7 mouse cellular contexts compared by ENCODE assay signal in genomic region chr7:44816470-44817021, GRCm38 (mm10). TPM values are rescaled to one million over a fixed set of nuclear protein-coding genes. Genes with fewer than 3 reads are reported as not detected.
DNase-seq lines count a peak whose midpoint lies in the region; ATAC-seq and TF ChIP-seq lines count a peak whose summit lies in the region.

Gene Atf5 (minus strand): TSS chr7:44816658.

- peak within 1 kb of the TSS; percentile 93 for H3K9ac ChIP-seq in CH12.LX (ENCODE audit: insufficient read depth, low read depth)
- peak within 1 kb of the TSS; percentile 98 for H3K9ac ChIP-seq in embryonic facial prominence, embryonic 11.5 days (replicated peaks; ENCODE audit: low read length)

- no peak for TF ChIP-seq CTCF in CH12.LX (conservative IDR thresholded peaks at IDR 0.05 in 1 of 2, IDR thresholded peaks at IDR 0.05 in 1 of 2; ENCODE audit: low read depth in 2 of 2, low read length in 2 of 2)

- peaks cover 67% of the 10 kb centered on the region for H3K79me2 ChIP-seq in CH12.LX (replicated peaks; ENCODE audit: control insufficient read depth, extremely low read depth, insufficient read depth, poor library complexity, severe bottlenecking)

- H3K4me2 ChIP-seq in CH12.LX (ENCODE audit: insufficient read depth, low read depth, poor library complexity, severe bottlenecking): peak within 1 kb of the TSS; percentile 95
- H3K4me2 ChIP-seq in embryonic facial prominence, embryonic 11.5 days (ENCODE audit: low read depth, low read length): peak within 1 kb of the TSS; percentile 61

- peak within 1 kb of the TSS; percentile 77 to 89 (median 86) for H3K4me3 ChIP-seq in CH12.LX (replicated peaks in 1 of 3; ENCODE audit: low read depth in 2 of 3, low read length in 2 of 3, poor library complexity in 1 of 3)
- peak within 1 kb of the TSS; percentile 61 for H3K4me3 ChIP-seq in embryonic facial prominence, embryonic 11.5 days (ENCODE audit: low read depth, low read length)
- H3K4me3 ChIP-seq in heart, embryonic 10.5 days: peak within 1 kb of the TSS; percentile 86

- DNase-seq in CH12.LX (ENCODE audit: extremely low read depth) (no peak), MEL-GATA-1-ER (ENCODE audit: extremely low read depth, low read depth) (peak; percentile 66)
- peak; percentile 66 for DNase-seq in embryonic facial prominence, embryonic 11.5 days (ENCODE audit: low spot score)
- peak; percentile 83 for DNase-seq in heart, embryonic 10.5 days (ENCODE audit: low spot score)
- DNase-seq in layer of hippocampus, postnatal 14 days (ENCODE audit: low spot score in 2 of 2): peak; percentile 49 to 64
- peak; percentile 65 for DNase-seq in lung, postnatal 14 days
- DNase-seq in urinary bladder, postnatal 4 days (ENCODE audit: low spot score in 2 of 2): peak; percentile 73 to 75

- TF ChIP-seq RAD21 in CH12.LX (IDR thresholded peaks at IDR 0.05; ENCODE audit: low read depth, low read length): no peak

- no peak for TF ChIP-seq EP300 in CH12.LX (IDR thresholded peaks at IDR 0.05; ENCODE audit: low read length)

- peaks cover 27 to 41% of the 10 kb centered on the region in 2 experiments for H3K4me1 ChIP-seq in CH12.LX (ENCODE audit: control insufficient read depth in 1 of 2, insufficient read depth in 2 of 2)
- peaks cover 14% of the 10 kb centered on the region for H3K4me1 ChIP-seq in embryonic facial prominence, embryonic 11.5 days (ENCODE audit: control insufficient read depth, insufficient read depth, low read length)
- peaks cover 51% of the 10 kb centered on the region for H3K4me1 ChIP-seq in heart, embryonic 10.5 days

- in situ Hi-C loops in CH12.LX (cut with MboI; ENCODE audit: low pct_ligation_motif_present, low pct_unique_long_range_greater_than_20kb, low sequenced_read_pairs): no loop called here

- H3K27me3 ChIP-seq in CH12.LX (replicated peaks): no peaks in the 10 kb centered on the region
- H3K27me3 ChIP-seq in embryonic facial prominence, embryonic 11.5 days (ENCODE audit: control insufficient read depth, insufficient read depth, low read length): no peaks in the 10 kb centered on the region
- H3K27me3 ChIP-seq in heart, embryonic 10.5 days (ENCODE audit: insufficient read depth, poor library complexity, severe bottlenecking): no peaks in the 10 kb centered on the region

- 0% methylated on average over 39 of the region's 57 CpGs for WGBS in embryonic facial prominence, embryonic 11.5 days
- WGBS in heart, embryonic 10.5 days: under 1% methylated on average over 44 of the region's 57 CpGs

- peaks cover 36 to 64% of the 10 kb centered on the region in 2 experiments for H3K36me3 ChIP-seq in CH12.LX (replicated peaks in 1 of 2; ENCODE audit: control insufficient read depth in 1 of 2, insufficient read depth in 1 of 2, low read length in 1 of 2)
- H3K36me3 ChIP-seq in embryonic facial prominence, embryonic 11.5 days (replicated peaks; ENCODE audit: control insufficient read depth, insufficient read depth, low read depth, low read length): no peaks in the 10 kb centered on the region
- H3K36me3 ChIP-seq in heart, embryonic 10.5 days: peaks cover 20% of the 10 kb centered on the region; the same call in 1 of the 2 replicates

- dilution Hi-C loops in CH12.LX (cut with MboI; ENCODE audit: extremely low pct_ligation_motif_present, extremely low pct_unique_long_range_greater_than_20kb, low sequenced_read_pairs): no loop called here

- no peaks in the 10 kb centered on the region for H3K9me3 ChIP-seq in CH12.LX (replicated peaks; ENCODE audit: low read length)
- H3K9me3 ChIP-seq in embryonic facial prominence, embryonic 11.5 days (replicated peaks; ENCODE audit: control insufficient read depth, low read length): no peaks in the 10 kb centered on the region
- no peaks in the 10 kb centered on the region for H3K9me3 ChIP-seq in heart, embryonic 10.5 days

- peak within 1 kb of the TSS; percentile 97 for H3K27ac ChIP-seq in CH12.LX (ENCODE audit: insufficient read depth, low read depth)
- peak within 1 kb of the TSS; percentile 97 for H3K27ac ChIP-seq in embryonic facial prominence, embryonic 11.5 days (replicated peaks; ENCODE audit: low read depth, low read length)
- H3K27ac ChIP-seq in heart, embryonic 10.5 days: peak within 1 kb of the TSS; percentile 99

- no peak for TF ChIP-seq POLR2A in CH12.LX (IDR thresholded peaks at IDR 0.05; ENCODE audit: low read depth, low read length)

- peak; percentile 22 for ATAC-seq in embryonic facial prominence, embryonic 11.5 days (replicated peaks; ENCODE audit: insufficient number of reproducible peaks, low FRiP score, low TSS enrichment, low read depth)

TF ChIP-seq in CH12.LX, 34 proteins besides CTCF, POLR2A, EP300 and RAD21:
- TF ChIP-seq UBTF (IDR thresholded peaks at IDR 0.05; ENCODE audit: low read depth, low read length) (0 out of 2 replicates have a peak, but pooled peaks have one; percentile 42), NELFE (IDR thresholded peaks at IDR 0.05; ENCODE audit: low read depth, low read length) (peak; percentile 77; the same call in 1 of the 2 replicates), ZMIZ1 (IDR thresholded peaks at IDR 0.05; ENCODE audit: low read depth, low read length) (peak; percentile 59; the same call in 1 of the 2 replicates), MXI1 (IDR thresholded peaks at IDR 0.05; ENCODE audit: low read depth, low read length) (no peak), SMC3 (IDR thresholded peaks at IDR 0.05; ENCODE audit: low read depth, low read length) (no peak), PAX5 (IDR thresholded peaks at IDR 0.05; ENCODE audit: low read length) (no peak), JUND (conservative IDR thresholded peaks at IDR 0.05; ENCODE audit: low read depth, low read length) (no peak), MAFK (IDR thresholded peaks at IDR 0.05; ENCODE audit: insufficient replicate concordance, low read length) (no peak), TCF12 (IDR thresholded peaks at IDR 0.05; ENCODE audit: low read depth, low read length) (peak; percentile 37; the same call in 1 of the 2 replicates)

RNA-seq across cellular contexts. Expression of gene Atf5, which starts in this region (rescaled TPM):
- total RNA-seq in CH12.LX (2012; rRNA removed) (34.0 and 71.1 TPM in 2 replicates), CH12.LX (2014; rRNA removed) (12.0 and 13.4 TPM in 2 replicates)
- 82.3 and 84.5 TPM in 2 replicates for polyA plus RNA-seq in CH12.LX (2012; ENCODE audit: insufficient read length, low read depth)
- 2.9 and 3.1 TPM in 2 replicates for polyA plus RNA-seq in embryonic facial prominence, embryonic 11.5 days (2014; fragmentation: Nextera tagmentation; extraction: Ambion mirVana)
- polyA plus RNA-seq in heart, embryonic 10.5 days (2016; fragmentation: Nextera tagmentation; extraction: Ambion mirVana): 1.7 and 3.3 TPM in 2 replicates
- 10 to 100 TPM; 27.3 to 28.4 TPM for total RNA-seq in layer of hippocampus, postnatal 14 days (2021)

Comparison
In these comparisons a context has a peak if more than half of its experiments do, and no peak if none do; other contexts are left out.
1. RNA of gene Atf5 (polyA plus RNA-seq): 82.3 to 84.5 TPM in CH12.LX; 1.7 to 3.3 TPM in heart, embryonic 10.5 days and 2.9 to 3.1 TPM in embryonic facial prominence, embryonic 11.5 days; every median in the first group is over 10 times any median in the second.
2. Peak in every context shown above with its lines, with median percentiles within 50 percentile points of each other: H3K27ac ChIP-seq and H3K4me3 ChIP-seq.